Mouse (Mus musculus): Measurements from ENCODE around the gene Dmxl2. TPM values are rescaled to one million over a fixed set of nuclear protein-coding genes. Genes with fewer than 3 reads are reported as not detected.

The Dmxl2 gene
- polyA plus RNA-seq, 1 experiment from 2014 or later: 6.6 TPM

DNA sequence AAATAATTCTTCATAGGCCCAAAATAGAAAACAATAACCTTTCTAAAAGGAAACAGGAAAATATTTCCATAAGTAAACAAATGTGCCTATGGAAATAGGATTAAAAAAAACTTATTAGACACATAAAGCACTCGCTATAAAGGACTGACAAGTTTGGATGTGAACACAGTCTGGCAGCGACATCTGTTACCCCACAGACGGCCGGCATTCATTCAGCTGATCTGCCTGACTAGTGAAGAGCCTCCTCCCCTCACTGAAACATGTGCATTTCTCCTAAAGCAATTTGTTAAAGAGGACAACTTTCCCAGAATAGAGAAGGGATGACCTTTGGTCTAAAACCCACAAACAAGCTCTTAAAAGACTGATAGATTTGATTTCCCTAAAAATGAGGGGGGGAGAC, 35.6 kb upstream of the Dmxl2 start:
- no peaks in the 10 kb centered on the region for H3K4me1 ChIP-seq (ENCODE audit: control insufficient read depth, insufficient read depth, low read length)
- no peak overlapping the region for H3K27ac ChIP-seq (ENCODE audit: low read length)
- H3K36me3 ChIP-seq (ENCODE audit: control insufficient read depth, insufficient read depth): no peaks in the 10 kb centered on the region
- H3K4me2 ChIP-seq (ENCODE audit: low read depth, low read length): no peak overlapping the region
- no peak for ATAC-seq (replicated peaks; ENCODE audit: extremely low read depth, insufficient read depth, low FRiP score)
- H3K9ac ChIP-seq (ENCODE audit: low read length): no peak overlapping the region
- no peaks in the 10 kb centered on the region for H3K27me3 ChIP-seq (ENCODE audit: control insufficient read depth, insufficient read depth, low read length)
- WGBS: 60% methylated on average over 4 of the region's 4 CpGs
- H3K9me3 ChIP-seq (replicated peaks; ENCODE audit: control insufficient read depth, low read length): no peaks in the 10 kb centered on the region
- no peak overlapping the region for H3K4me3 ChIP-seq (ENCODE audit: low read length)

DNA sequence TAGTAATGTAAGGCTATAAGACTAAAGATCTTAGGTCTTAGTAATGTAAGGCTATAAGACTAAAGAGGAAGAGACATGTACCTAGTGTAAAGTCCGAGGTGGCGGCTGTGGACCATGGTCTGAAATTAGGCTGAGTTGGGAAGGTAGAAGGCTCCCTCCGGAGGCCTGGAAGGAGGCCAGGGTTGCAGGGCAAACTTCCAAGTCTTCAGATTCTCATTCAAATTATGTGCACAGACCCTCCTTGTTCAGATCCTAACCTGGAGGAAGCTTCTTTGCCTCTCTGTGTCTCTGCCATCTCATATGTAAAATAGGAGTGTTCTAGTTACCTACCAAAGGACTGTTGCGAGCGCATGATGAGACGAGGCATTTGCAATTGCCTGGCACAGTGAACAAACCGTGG, 34.8 kb upstream of the Dmxl2 start:
- WGBS: 73% methylated on average over 7 of the region's 7 CpGs
- no peaks in the 10 kb centered on the region for H3K4me1 ChIP-seq (ENCODE audit: control insufficient read depth, insufficient read depth, low read length)

DNA sequence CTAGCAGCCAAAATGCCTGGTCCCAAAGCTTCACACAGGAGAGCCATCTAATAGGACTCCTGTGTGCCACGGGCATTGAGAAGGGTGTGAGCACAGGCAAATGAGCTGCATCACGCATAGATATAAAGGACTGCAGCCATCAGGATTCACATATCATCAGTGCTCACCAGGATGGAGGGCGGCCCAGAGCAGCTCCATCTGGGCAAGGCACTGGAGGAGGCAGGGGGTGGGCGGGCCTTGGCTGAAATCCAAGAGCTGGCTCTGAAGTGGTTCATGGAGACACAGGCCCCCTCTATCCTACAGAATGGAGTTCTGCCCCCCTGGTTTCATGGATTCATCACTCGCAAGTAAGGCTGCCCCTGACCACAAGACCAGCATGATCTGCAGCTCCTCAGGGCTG, 32.5 kb upstream of the Dmxl2 start:
- H3K36me3 ChIP-seq (ENCODE audit: control insufficient read depth, insufficient read depth): no peaks in the 10 kb centered on the region
- no peak overlapping the region for H3K4me2 ChIP-seq (ENCODE audit: low read depth, low read length)
- no peaks in the 10 kb centered on the region for H3K27me3 ChIP-seq (ENCODE audit: control insufficient read depth, insufficient read depth, low read length)
- no peak overlapping the region for H3K27ac ChIP-seq (ENCODE audit: low read length)
- 37% methylated on average over 5 of the region's 5 CpGs for WGBS
- H3K9ac ChIP-seq (ENCODE audit: low read length): no peak overlapping the region
- ATAC-seq (replicated peaks; ENCODE audit: extremely low read depth, insufficient read depth, low FRiP score): no peak
- H3K4me3 ChIP-seq (ENCODE audit: low read length): no peak overlapping the region
- H3K9me3 ChIP-seq (replicated peaks; ENCODE audit: control insufficient read depth, low read length): no peaks in the 10 kb centered on the region
- H3K4me1 ChIP-seq (ENCODE audit: control insufficient read depth, insufficient read depth, low read length): no peaks in the 10 kb centered on the region

More for the DNA sequence above, 34.8 kb upstream of the Dmxl2 start:
- H3K4me3 ChIP-seq (ENCODE audit: low read length): no peak overlapping the region
- H3K9me3 ChIP-seq (replicated peaks; ENCODE audit: control insufficient read depth, low read length): no peaks in the 10 kb centered on the region
- no peak overlapping the region for H3K9ac ChIP-seq (ENCODE audit: low read length)
- no peaks in the 10 kb centered on the region for H3K36me3 ChIP-seq (ENCODE audit: control insufficient read depth, insufficient read depth)
- no peak overlapping the region for H3K27ac ChIP-seq (ENCODE audit: low read length)
- H3K27me3 ChIP-seq (ENCODE audit: control insufficient read depth, insufficient read depth, low read length): no peaks in the 10 kb centered on the region
- no peak overlapping the region for H3K4me2 ChIP-seq (ENCODE audit: low read depth, low read length)
- ATAC-seq (replicated peaks; ENCODE audit: extremely low read depth, insufficient read depth, low FRiP score): no peak

DNA sequence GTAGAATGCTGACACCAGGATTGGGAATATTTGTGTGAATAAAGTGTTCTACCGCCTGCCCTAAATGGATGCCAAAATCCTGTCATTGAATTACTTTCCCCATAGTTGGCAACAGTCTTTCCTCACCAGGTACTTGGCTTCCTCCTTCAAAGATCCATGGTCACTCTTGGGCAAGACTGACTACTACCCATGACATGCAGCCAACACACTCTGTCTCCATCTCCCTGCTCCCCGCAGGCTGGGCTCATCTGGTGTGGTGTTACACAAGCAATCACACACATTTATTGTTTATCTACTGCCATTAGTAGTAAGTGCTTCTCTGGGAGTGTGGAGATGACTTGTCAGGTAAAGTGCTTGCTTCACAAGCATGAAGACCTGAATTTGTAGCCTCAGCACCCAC, 31.5 kb upstream of the Dmxl2 start:
- no peak overlapping the region for H3K27ac ChIP-seq (ENCODE audit: low read length)
- 87% methylated on average over 2 of the region's 2 CpGs for WGBS
- no peak overlapping the region for H3K9ac ChIP-seq (ENCODE audit: low read length)
- no peaks in the 10 kb centered on the region for H3K36me3 ChIP-seq (ENCODE audit: control insufficient read depth, insufficient read depth)
- no peaks in the 10 kb centered on the region for H3K27me3 ChIP-seq (ENCODE audit: control insufficient read depth, insufficient read depth, low read length)
- no peaks in the 10 kb centered on the region for H3K9me3 ChIP-seq (replicated peaks; ENCODE audit: control insufficient read depth, low read length)
- no peak for ATAC-seq (replicated peaks; ENCODE audit: extremely low read depth, insufficient read depth, low FRiP score)
- no peaks in the 10 kb centered on the region for H3K4me1 ChIP-seq (ENCODE audit: control insufficient read depth, insufficient read depth, low read length)
- no peak overlapping the region for H3K4me3 ChIP-seq (ENCODE audit: low read length)
- no peak overlapping the region for H3K4me2 ChIP-seq (ENCODE audit: low read depth, low read length)

DNA sequence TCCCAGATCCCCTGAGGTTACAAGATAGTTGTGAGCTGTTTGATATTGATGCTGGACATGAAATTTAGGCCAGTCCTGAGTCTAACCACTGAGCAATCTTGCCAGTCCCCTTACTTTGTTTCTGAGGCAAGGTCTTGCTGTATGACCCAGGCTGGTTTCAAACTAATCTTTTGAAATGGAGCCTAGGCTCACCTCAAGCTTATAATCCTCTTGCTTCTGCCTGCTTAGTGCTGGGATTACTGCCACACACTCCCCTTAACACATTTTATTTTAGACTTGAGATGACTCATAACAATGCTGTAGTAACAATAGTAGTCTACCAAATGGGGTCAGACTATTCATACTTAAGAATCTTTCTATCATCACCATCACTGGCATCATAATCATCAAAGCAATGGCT, 30.0 kb upstream of the Dmxl2 start:
- H3K9me3 ChIP-seq (replicated peaks; ENCODE audit: control insufficient read depth, low read length): no peaks in the 10 kb centered on the region
- H3K36me3 ChIP-seq (ENCODE audit: control insufficient read depth, insufficient read depth): no peaks in the 10 kb centered on the region
- H3K27me3 ChIP-seq (ENCODE audit: control insufficient read depth, insufficient read depth, low read length): no peaks in the 10 kb centered on the region
- H3K4me3 ChIP-seq (ENCODE audit: low read length): no peak overlapping the region
- H3K27ac ChIP-seq (ENCODE audit: low read length): no peak overlapping the region
- no peaks in the 10 kb centered on the region for H3K4me1 ChIP-seq (ENCODE audit: control insufficient read depth, insufficient read depth, low read length)
- no peak overlapping the region for H3K4me2 ChIP-seq (ENCODE audit: low read depth, low read length)
- ATAC-seq (replicated peaks; ENCODE audit: extremely low read depth, insufficient read depth, low FRiP score): no peak
- H3K9ac ChIP-seq (ENCODE audit: low read length): no peak overlapping the region

DNA sequence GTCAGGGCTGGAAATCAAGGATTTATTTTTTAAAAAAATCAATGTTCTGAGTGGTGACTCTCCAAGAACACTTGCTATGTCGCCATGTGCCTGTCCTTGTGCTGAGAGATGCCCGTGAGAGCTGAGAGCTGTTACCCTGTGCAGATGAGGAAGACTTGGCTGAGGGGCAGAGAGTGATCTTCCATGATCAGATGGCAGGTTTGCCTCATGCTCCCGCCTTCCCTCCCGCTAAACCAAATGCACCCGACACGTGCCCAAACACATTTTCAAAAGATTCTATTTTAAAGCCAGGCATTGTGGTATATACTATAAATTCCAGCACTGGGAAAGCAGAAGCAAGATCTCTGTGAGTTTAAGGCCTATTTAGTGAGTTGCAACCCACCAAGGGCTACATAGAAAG, 29.4 kb upstream of the Dmxl2 start:
- Histone ChIP-seq H3K9me3 (replicated peaks; ENCODE audit: control insufficient read depth, low read length) (no peaks in the 10 kb centered on the region), H3K27ac (ENCODE audit: low read length) (no peak overlapping the region), H3K9ac (ENCODE audit: low read length) (no peak overlapping the region), H3K4me2 (ENCODE audit: low read depth, low read length) (no peak overlapping the region), H3K4me3 (ENCODE audit: low read length) (no peak overlapping the region), H3K27me3 (ENCODE audit: control insufficient read depth, insufficient read depth, low read length) (no peaks in the 10 kb centered on the region), H3K4me1 (ENCODE audit: control insufficient read depth, insufficient read depth, low read length) (no peaks in the 10 kb centered on the region), H3K36me3 (ENCODE audit: control insufficient read depth, insufficient read depth) (no peaks in the 10 kb centered on the region)
- ATAC-seq (replicated peaks; ENCODE audit: extremely low read depth, insufficient read depth, low FRiP score): no peak
- 83% methylated on average over 6 of the region's 6 CpGs for WGBS

DNA sequence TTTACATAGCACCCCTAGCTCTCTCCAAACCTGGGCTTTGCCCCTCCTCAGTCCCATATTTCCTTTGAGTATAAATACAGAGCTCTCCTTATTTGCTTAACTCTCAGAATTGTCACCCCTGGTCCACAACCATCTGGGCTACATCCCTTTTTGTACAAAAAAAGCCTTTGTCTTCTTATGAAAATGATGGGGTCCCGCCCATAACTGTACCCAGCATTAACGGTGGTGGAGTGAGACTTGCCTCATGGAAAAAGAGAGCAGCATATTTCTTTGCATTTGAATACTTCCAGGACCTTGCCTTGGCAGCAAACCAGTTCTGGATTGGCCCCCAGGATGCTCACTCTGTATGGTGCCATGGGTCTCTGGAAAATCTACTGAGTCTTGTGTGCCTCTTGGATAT, 28.5 kb upstream of the Dmxl2 start:
- ATAC-seq (replicated peaks; ENCODE audit: extremely low read depth, insufficient read depth, low FRiP score): no peak
- no peak overlapping the region for H3K9ac ChIP-seq (ENCODE audit: low read length)
- H3K4me1 ChIP-seq (ENCODE audit: control insufficient read depth, insufficient read depth, low read length): no peaks in the 10 kb centered on the region
- no peaks in the 10 kb centered on the region for H3K36me3 ChIP-seq (ENCODE audit: control insufficient read depth, insufficient read depth)
- H3K27ac ChIP-seq (ENCODE audit: low read length): no peak overlapping the region
- no peak overlapping the region for H3K4me3 ChIP-seq (ENCODE audit: low read length)
- WGBS: 75% methylated on average over 2 of the region's 2 CpGs
- H3K27me3 ChIP-seq (ENCODE audit: control insufficient read depth, insufficient read depth, low read length): no peaks in the 10 kb centered on the region
- no peaks in the 10 kb centered on the region for H3K9me3 ChIP-seq (replicated peaks; ENCODE audit: control insufficient read depth, low read length)
- H3K4me2 ChIP-seq (ENCODE audit: low read depth, low read length): no peak overlapping the region

DNA sequence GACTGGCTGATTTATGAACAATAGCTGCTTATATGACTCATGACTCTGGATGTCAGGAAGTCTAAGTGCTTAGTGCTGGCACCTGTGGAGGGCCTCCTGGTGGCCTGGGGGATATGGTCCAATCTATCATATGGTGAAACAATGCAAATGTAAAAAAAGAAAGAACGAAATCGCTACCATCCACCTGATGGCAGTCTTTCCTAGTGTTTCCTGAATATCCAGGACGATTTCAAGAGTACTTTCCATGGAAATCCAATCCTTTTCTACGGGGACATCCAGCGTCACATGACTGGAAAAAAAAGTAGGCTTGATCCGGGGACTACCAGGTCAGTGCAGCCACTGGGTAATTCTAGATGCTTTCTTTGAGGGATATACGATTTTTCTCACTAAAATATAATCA, 26.3 kb upstream of the Dmxl2 start:
- ATAC-seq (replicated peaks; ENCODE audit: extremely low read depth, insufficient read depth, low FRiP score): no peak
- no peak overlapping the region for H3K4me2 ChIP-seq (ENCODE audit: low read depth, low read length)
- H3K9me3 ChIP-seq (replicated peaks; ENCODE audit: control insufficient read depth, low read length): no peaks in the 10 kb centered on the region
- WGBS: 64% methylated on average over 7 of the region's 7 CpGs
- H3K27me3 ChIP-seq (ENCODE audit: control insufficient read depth, insufficient read depth, low read length): no peaks in the 10 kb centered on the region
- H3K36me3 ChIP-seq (ENCODE audit: control insufficient read depth, insufficient read depth): no peaks in the 10 kb centered on the region
- no peak overlapping the region for H3K4me3 ChIP-seq (ENCODE audit: low read length)
- no peak overlapping the region for H3K27ac ChIP-seq (ENCODE audit: low read length)
- H3K4me1 ChIP-seq (ENCODE audit: control insufficient read depth, insufficient read depth, low read length): no peaks in the 10 kb centered on the region
- H3K9ac ChIP-seq (ENCODE audit: low read length): no peak overlapping the region

DNA sequence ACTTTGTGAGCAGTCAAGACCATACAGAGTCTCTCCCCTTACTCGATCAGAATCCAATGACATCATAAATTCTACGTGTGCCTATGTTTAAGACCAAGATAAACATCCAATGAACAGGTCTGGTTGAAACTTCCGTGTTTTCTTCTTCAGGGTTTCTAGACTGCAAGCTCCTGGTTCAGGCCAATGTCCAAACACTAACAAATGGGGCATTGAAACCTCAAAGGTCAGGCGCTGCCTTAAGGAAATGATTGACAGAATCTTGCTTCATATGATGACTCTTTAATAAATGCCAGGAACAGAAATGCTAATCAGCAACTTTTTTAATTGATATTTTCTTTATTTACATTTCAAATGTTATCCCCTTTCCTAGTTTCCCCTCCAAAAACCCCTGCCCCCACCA, 18.9 kb upstream of the Dmxl2 start:
- Histone ChIP-seq H3K27me3 (ENCODE audit: control insufficient read depth, insufficient read depth, low read length) (no peaks in the 10 kb centered on the region), H3K27ac (ENCODE audit: low read length) (no peak overlapping the region), H3K9ac (ENCODE audit: low read length) (no peak overlapping the region), H3K4me3 (ENCODE audit: low read length) (no peak overlapping the region), H3K4me1 (ENCODE audit: control insufficient read depth, insufficient read depth, low read length) (no peaks in the 10 kb centered on the region), H3K36me3 (ENCODE audit: control insufficient read depth, insufficient read depth) (no peaks in the 10 kb centered on the region), H3K4me2 (ENCODE audit: low read depth, low read length) (no peak overlapping the region), H3K9me3 (replicated peaks; ENCODE audit: control insufficient read depth, low read length) (no peaks in the 10 kb centered on the region)
- WGBS: 76% methylated on average over 4 of the region's 4 CpGs
- no peak for ATAC-seq (replicated peaks; ENCODE audit: extremely low read depth, insufficient read depth, low FRiP score)

DNA sequence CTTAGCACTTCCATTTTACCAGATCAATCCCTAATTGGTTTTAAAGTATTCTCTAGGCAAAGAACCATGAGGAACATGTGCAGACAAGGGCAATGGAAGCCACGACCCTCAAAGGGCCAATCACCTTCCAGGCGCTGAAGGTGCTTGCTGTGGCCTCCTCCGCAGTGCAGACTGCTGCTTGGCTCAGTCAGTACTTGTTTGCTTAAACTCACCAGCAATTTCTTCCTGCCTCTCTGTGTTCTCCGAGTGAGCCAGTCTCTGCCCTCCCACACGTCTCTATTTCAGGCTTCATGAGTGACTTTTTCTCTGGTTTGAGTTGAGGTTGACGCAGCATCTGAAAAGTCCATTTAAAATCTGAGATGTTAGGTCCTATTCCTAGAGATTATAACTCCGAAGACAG, 17.5 kb upstream of the Dmxl2 start:
- Histone ChIP-seq H3K9me3 (replicated peaks; ENCODE audit: control insufficient read depth, low read length) (no peaks in the 10 kb centered on the region), H3K9ac (ENCODE audit: low read length) (no peak overlapping the region), H3K27ac (ENCODE audit: low read length) (no peak overlapping the region), H3K27me3 (ENCODE audit: control insufficient read depth, insufficient read depth, low read length) (no peaks in the 10 kb centered on the region), H3K4me2 (ENCODE audit: low read depth, low read length) (no peak overlapping the region), H3K36me3 (ENCODE audit: control insufficient read depth, insufficient read depth) (no peaks in the 10 kb centered on the region), H3K4me3 (ENCODE audit: low read length) (no peak overlapping the region), H3K4me1 (ENCODE audit: control insufficient read depth, insufficient read depth, low read length) (no peaks in the 10 kb centered on the region)
- WGBS: 59% methylated on average over 7 of the region's 7 CpGs
- no peak for ATAC-seq (replicated peaks; ENCODE audit: extremely low read depth, insufficient read depth, low FRiP score)

Measured in heart, embryonic 16.5 days (tissue).